Mouse (Mus musculus): ENCODE data around the gene Nyap1. TPM values are rescaled to one million over a fixed set of nuclear protein-coding genes. Genes with fewer than 3 reads are reported as not detected.

Nyap1 gene
- 3.5 and 5.9 TPM in 2 replicates for polyA plus RNA-seq (2012; rRNA removed)

GRCm38 (mm10) chr5:137741023-137741931 is at the start of gene Nyap1:
Gene Nyap1, minus strand, starts transcription at chr5:137741607.

GRCm38 (mm10) chr5:137787151-137787928 is 45.9 kb upstream of the Nyap1 start, which contains the start of the genes Mepce and Zcwpw1:
Gene Mepce, minus strand, starts transcription at chr5:137787655.
Gene Zcwpw1, plus strand, starts transcription at chr5:137787798.

GRCm38 (mm10) chr5:137778635-137779034 is 37.2 kb upstream of the Nyap1 start, which contains the start of gene Ppp1r35:
Gene Ppp1r35, plus strand, starts transcription at chr5:137778849.

DNA sequence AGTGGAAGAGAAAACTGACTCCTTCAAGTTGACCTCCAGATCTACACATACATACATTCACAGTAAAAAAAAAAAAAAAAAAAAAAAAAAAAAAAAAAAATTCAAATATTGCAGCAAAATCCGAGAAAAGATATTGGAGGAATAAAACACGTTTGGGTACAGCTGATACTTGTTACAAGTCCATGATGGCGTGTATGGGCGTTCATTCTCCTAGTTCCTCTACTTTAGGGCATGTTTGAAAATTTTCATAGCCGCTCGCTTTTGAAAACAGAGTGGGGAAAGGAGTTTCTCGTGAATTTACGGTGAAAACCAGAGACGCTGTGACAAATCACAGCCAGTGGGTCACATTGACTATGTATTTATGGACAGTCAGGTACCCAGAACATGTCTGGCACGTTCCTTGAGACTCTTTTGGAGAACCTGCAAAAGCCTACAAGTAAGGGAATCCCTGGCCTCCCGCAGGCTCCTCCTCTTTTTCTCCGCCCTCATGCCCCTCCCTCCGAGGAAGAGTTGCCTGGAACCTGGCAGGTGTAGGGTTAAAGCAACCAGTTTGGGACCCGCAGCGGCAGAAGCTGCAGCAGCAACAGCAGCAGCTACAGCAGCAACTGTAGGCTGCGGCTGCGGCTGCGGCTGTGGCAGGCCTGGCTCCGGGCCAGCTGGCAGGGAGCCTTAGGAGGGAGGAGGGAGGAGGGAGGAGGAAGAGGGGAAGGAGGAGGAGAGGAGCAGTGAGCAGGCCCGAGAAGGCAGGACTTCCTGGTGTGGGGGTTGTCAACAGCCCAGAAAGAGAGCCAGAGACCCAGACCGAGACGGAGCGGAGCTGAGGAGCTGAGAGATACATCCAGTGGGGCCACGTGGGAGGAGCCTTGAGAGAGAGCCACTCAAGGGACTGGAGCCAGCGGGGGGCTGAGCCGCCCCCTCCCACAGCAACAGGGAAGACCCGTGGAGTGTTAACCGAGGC is 4.1 kb upstream of the Nyap1 start, which contains the start of gene Tsc22d4:
Gene Tsc22d4 (plus strand): TSS at position 517 of the 958 bp plus-strand sequence.

GRCm38 (mm10) chr5:137684294-137685123 is 56.9 kb downstream of the Nyap1 start, which contains the start of gene Agfg2:
Gene Agfg2, minus strand, starts transcription at chr5:137684726.

Other genes starting within 250 kb of the Nyap1 start
- 24.5 and 34.1 TPM in 2 replicates for gene Pop7, start 239.1 kb downstream of the Nyap1 start, polyA plus RNA-seq (2012; rRNA removed)
- gene Gigyf1, start 223.1 kb downstream of the Nyap1 start, polyA plus RNA-seq (2012; rRNA removed): 9.9 and 13.0 TPM in 2 replicates
- not detected in 2 replicates for gene Epo, start 208.4 kb downstream of the Nyap1 start, polyA plus RNA-seq (2012; rRNA removed)
- 621 and 843 TPM in 2 replicates for gene Gnb2, start 208.1 kb downstream of the Nyap1 start, polyA plus RNA-seq (2012; rRNA removed)
- 0.78 and 1.4 TPM in 2 replicates for gene Actl6b, start 188.1 kb downstream of the Nyap1 start, polyA plus RNA-seq (2012; rRNA removed)
- gene Tfr2, start 171.8 kb downstream of the Nyap1 start, polyA plus RNA-seq (2012; rRNA removed): 0.61 and 0.76 TPM in 2 replicates
- 93.4 and 111 TPM in 2 replicates for gene Mospd3, start 140.5 kb downstream of the Nyap1 start, polyA plus RNA-seq (2012; rRNA removed)
- gene Pcolce, start 127.8 kb downstream of the Nyap1 start, polyA plus RNA-seq (2012; rRNA removed): 82.5 and 87.8 TPM in 2 replicates
- 0.65 and 0.66 TPM in 2 replicates for gene Fbxo24, start 112.6 kb downstream of the Nyap1 start, polyA plus RNA-seq (2012; rRNA removed)
- 19.9 and 26.0 TPM in 2 replicates for gene Lrch4, start 112.5 kb downstream of the Nyap1 start, polyA plus RNA-seq (2012; rRNA removed)
- gene Gm20605, start 112.4 kb downstream of the Nyap1 start, polyA plus RNA-seq (2012; rRNA removed): 13.3 and 15.3 TPM in 2 replicates
- 68.8 and 109 TPM in 2 replicates for gene Sap25, start 100.3 kb downstream of the Nyap1 start, polyA plus RNA-seq (2012; rRNA removed)
- 0.51 and 0.54 TPM in 2 replicates for gene Irs3, start 95.9 kb downstream of the Nyap1 start, polyA plus RNA-seq (2012; rRNA removed)
- 10.0 and 11.3 TPM in 2 replicates for gene Agfg2, start 56.9 kb downstream of the Nyap1 start, polyA plus RNA-seq (2012; rRNA removed)
- 77.2 and 105 TPM in 2 replicates for gene Tsc22d4, start 4.1 kb upstream of the Nyap1 start, polyA plus RNA-seq (2012; rRNA removed)
- gene Ppp1r35, start 37.2 kb upstream of the Nyap1 start, polyA plus RNA-seq (2012; rRNA removed): 33.3 and 51.9 TPM in 2 replicates
- gene Mepce, start 46.0 kb upstream of the Nyap1 start, polyA plus RNA-seq (2012; rRNA removed): 9.1 and 12.3 TPM in 2 replicates
- gene Zcwpw1, start 46.2 kb upstream of the Nyap1 start, polyA plus RNA-seq (2012; rRNA removed): 0.03 and 0.16 TPM in 2 replicates
- 0.38 and 1.1 TPM in 2 replicates for gene Pilra, start 94.7 kb upstream of the Nyap1 start, polyA plus RNA-seq (2012; rRNA removed)
- 1.5 and 2.7 TPM in 2 replicates for gene Pilrb1, start 116.5 kb upstream of the Nyap1 start, polyA plus RNA-seq (2012; rRNA removed)
- gene Pilrb2, start 130.2 kb upstream of the Nyap1 start, polyA plus RNA-seq (2012; rRNA removed): 0.54 and 1.1 TPM in 2 replicates
- gene Cyp3a13, start 180.0 kb upstream of the Nyap1 start, polyA plus RNA-seq (2012; rRNA removed): 0.75 and 0.96 TPM in 2 replicates
- 0.04 and 0.17 TPM in 2 replicates for gene Gjc3, start 221.5 kb upstream of the Nyap1 start, polyA plus RNA-seq (2012; rRNA removed)
- gene Azgp1, start 239.9 kb upstream of the Nyap1 start, polyA plus RNA-seq (2012; rRNA removed): 0.29 and 0.66 TPM in 2 replicates

Data from stomach, adult 2 months (tissue).